Mouse (Mus musculus): ENCODE measurements around the gene Xpr1. TPM values are rescaled to one million over a fixed set of nuclear protein-coding genes. Genes with fewer than 3 reads are reported as not detected.

The Xpr1 gene
- 10 to 100 TPM; 59.5 to 71.1 TPM for total RNA-seq (2023)

GRCm38 (mm10) chr1:155416701-155417677 lies at the start of gene Xpr1:
Gene Xpr1 (minus strand): TSS chr1:155417415.

DNA sequence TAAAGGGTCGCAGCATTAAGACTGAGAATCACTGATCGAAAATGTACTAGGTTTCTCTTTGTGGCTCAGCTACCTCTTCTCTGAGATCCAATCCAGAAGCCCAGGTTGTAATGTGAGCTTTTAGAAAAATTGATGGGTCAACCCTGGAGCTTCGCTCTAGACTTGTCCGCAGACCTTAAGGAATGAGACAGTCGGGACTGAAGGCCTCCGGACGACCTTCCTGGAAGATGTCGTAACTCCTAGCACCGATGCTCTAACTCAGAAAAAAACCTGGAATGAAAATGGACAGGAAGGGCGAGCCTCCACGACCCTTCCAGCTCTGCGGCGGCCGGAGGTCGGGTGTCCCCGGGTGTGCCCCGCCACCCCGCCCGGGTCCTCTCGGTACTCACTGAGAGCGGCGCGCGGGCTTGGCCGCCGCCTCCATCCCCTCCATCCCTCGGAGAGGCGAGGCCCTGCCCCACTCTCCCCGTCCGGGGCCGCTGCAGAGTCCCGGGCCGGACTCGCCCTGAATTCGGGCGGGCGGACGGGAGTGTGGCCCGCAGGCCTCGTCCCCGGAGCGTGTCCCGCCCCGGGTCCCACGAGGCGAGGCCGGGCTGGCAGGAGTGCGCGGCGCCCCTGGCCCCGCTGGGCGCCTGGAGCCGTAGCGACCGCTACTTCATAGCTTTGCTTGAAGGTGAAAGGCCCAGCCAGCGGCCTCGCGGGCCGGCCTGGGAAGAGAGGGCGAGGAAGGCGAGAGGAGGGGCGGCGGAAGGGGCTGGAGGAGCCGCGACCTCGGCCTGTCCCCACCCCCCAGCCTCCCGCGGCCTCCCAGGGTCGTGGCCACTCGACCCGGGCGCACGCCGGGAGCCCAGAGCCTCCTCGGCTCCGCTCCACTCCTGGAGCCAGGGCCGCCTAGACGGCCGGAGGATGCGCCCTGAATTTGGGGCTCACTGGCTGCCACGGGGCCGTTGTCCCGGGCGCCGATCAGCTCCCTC lies 173.1 kb downstream of the Xpr1 start, which contains the start of gene BC034090:
Gene BC034090, minus strand, starts transcription at position 648 of the 974 bp plus-strand sequence.

Other genes starting within 250 kb of the Xpr1 start
- not detected for gene BC034090, start 173.0 kb downstream of the Xpr1 start, total RNA-seq (2023)
- 10 to 100 TPM; 45.4 to 48.5 TPM for gene Acbd6, start 140.7 kb upstream of the Xpr1 start, total RNA-seq (2023)

All from B cell, adult 67 days (primary cell).